Mouse (Mus musculus) thymus, postnatal 10 days (tissue): Measurements from ENCODE around the gene Cpped1.

ENCODE experiments used
- DNase-seq, 2 experiments: peaks; one replicate each; pipeline ENCODE4 v3.0.0; 2021; ENCODE audit warnings: low spot score in 2 of 2

Cpped1 gene

DNA sequence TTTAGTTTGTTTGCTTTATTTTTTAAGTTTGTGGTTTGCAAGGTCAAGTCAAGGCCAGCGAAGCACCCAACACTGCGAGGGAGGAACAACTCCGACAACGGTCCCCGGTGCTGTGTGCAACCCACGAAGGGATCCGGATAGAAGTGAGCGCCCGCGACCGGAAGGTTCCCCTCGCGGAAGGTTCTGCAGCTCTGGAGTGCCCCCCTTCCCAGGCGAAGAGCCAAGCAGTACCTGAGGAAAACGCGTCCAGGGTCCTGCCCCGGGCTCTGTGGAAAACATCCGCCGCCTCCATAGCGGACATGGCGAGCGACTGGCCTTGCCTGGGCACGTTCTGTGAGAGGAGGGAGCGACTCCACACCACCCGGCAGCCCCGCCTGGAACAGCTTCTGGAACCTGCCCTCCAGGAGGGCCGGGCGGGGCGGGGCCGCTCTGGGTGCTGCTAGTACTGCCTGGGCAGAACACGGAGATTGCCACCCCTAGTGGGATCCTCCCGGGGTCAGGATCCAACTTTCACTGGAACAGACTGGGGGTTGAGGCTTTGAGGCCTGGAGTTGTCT is at the start of gene Cpped1:
Gene Cpped1, minus strand, starts transcription at position 411 of the 557 bp plus-strand sequence.
- peak; percentile 76 to 87 for DNase-seq

- DNase-seq: peak in 1 of 2 experiments; percentile 27
These were observed 31.2 kb upstream of the Cpped1 start for GRCm38 (mm10) chr16:11940477-11940876.

- DNase-seq: no peak
These were observed 1.6 kb upstream of the Cpped1 start for GRCm38 (mm10) chr16:11910801-11911200.

- DNase-seq: no peak
These were observed 572 bp upstream of the Cpped1 start for GRCm38 (mm10) chr16:11909817-11910216.

DNA sequence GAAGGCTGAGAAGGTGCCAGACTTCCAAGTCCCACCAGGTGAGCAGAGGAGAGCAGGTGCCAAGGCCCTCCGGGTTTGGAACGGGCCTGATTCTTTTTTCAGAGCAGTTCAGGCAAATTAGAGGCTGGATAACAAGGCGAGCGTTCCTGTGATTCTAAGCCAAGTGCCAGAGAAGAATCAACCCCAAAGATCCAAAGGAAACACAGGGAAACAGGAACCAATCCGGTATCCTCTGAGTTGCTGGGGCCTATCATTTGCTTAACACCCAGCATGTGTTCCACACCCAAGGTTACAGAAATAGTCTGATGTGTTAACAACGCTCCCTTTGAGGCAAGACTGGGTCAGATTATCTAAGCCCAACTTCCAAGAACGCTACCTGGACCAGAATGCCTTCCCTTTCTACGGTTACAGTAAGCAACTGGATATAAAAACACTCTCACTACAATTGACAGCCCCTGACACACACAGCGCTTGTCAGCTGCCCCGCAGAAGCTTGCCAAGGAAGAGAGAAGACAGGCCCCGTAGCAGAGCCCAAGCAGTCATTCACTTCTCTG is 707 bp downstream of the Cpped1 start:
- no peak for DNase-seq

DNA sequence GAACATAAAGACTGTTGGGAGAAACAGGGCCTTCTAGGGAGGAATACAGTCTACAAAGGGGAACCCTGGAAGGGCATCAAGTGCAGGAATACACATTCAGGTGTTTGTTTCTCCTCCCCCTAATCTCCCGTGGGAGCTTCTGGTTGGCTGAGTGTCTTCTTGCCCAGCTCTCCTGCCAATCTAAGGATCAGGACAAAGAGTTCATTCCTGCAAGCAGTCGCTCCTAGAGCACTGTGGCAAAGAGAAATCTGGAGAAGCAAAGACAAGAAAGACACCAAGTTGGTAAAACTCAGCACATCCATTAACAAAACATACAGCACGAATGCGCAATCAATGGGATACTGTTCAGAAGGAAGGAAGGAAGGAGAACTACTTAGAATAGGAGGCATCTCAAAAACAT is 1.4 kb downstream of the Cpped1 start:
- no peak for DNase-seq

DNA sequence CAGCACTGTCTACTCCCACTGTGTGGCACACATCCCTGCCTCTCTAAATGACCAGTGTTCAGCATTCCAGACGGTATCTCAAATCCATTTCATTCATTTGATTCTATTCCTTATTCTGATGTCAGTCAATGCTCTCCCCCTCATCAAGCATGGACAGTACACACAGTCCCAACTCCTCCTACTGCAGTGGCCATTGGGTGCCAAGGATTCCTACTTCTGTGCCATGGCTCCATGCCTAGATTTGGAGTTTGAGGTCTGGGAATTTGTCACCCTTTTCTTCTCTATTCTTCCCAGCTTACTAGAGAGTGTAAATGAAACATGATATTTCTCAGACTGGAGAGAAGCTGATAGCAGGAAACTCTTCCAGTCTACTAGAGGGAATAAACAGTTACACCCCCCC is 2.3 kb downstream of the Cpped1 start:
- DNase-seq: no peak

- DNase-seq: no peak
These were observed 4.0 kb downstream of the Cpped1 start for GRCm38 (mm10) chr16:11905216-11905615.

GRCm38 (mm10) chr16:11902007-11902406 is 7.2 kb downstream of the Cpped1 start:
- DNase-seq: no peak

GRCm38 (mm10) chr16:11900341-11900740 is 8.9 kb downstream of the Cpped1 start:
- no peak for DNase-seq

GRCm38 (mm10) chr16:11896411-11896810 is 12.8 kb downstream of the Cpped1 start:
- DNase-seq: no peak

DNA sequence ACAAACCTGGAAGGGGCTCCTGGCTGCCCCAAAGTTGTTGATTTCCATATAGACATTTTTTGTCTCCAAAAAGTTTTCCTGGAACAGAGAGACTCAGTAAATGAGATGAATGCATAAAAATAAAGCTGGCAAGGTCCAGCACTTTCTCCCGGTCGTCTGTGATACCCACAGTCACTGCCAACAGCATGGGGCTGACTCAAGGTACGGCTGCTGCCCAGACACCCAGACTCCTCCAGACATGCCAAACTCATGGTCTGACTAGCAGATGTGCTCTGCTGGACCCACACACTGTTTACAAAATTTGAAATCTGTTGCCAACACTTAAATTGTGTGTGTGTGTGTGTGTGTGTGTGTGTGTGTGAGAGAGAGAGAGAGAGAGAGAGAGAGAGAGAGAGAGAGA is 14.4 kb downstream of the Cpped1 start:
- DNase-seq: no peak

GRCm38 (mm10) chr16:11890186-11890585 is 19.1 kb downstream of the Cpped1 start:
- no peak for DNase-seq

DNA sequence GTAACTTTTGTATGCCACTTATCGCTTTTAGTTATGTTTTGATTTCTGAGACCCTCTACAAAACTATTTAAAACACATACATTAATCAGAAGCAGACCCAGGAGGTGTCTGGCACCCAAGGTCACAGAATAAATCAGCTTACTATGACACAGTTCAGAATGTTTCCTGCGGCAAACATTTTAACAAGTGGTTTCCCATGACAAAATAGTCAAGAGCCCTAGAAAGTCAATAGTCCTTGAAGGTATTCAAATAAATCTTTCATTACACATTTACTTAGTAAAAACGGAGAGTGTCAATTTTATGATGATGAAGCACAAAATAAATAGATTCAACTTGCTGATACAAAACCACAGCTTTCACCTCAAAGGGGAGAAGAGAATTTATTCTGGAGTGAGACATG is 19.5 kb downstream of the Cpped1 start:
- no peak for DNase-seq

GRCm38 (mm10) chr16:11881795-11882194 is 27.4 kb downstream of the Cpped1 start:
- no peak for DNase-seq

DNA sequence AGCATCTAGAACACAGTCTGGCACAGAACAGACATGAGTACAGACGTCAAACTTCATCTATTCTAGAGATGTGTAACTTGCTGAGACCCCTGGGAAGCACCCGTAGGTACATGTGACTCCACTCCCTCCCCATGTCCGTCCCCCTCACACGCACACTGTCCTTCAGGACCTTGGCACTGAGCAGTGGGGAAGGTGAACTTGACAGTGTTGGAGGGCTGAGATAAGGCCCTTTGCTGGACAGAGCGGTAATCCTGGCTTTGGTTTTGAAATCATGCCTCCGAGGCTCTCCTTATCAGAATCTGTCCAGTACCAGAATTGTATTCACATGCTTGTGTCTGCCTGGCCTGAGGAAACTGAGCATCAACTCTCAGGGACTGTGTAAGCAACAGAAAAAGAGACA is 28.8 kb downstream of the Cpped1 start:
- DNase-seq: no peak

GRCm38 (mm10) chr16:11879196-11879595 is 30.0 kb downstream of the Cpped1 start:
- DNase-seq: no peak

DNA sequence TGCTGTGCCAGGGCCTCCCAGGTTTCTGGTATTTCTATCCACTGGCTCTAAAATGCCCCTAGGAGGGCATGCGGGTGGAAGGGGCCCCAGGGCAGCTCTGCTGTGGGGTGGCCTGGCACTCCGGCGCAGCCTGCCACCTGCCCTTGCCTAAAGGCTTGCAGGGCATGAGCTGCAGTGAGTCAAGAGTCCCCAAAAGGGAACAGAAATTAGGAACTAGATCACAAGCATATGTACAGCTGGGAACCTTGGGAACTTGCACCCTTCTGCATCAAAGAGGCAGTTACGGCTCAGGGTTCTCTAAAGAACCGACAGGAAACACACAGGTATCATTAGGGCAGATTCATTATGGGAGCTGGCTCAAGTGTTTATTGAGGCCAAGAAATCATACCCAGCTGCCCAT is 34.0 kb downstream of the Cpped1 start:
- no peak for DNase-seq

DNA sequence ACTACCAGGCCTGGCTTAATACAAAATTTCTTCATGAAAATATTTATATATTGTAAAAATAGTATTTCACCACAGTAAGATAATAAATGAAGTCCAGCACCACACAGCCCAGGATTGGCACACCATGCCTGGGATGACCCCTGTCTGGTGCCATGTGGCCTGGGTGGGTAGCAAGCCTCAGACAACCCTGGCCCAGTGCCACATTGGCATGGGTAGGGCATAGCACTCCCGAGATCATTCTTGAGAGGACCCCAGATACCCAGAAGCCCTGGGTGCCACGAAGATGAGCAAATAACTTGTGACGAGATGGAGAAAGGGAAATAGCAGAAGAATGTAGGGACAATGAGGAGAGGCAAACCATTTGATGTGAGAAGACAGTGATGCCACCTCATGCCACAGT is 36.0 kb downstream of the Cpped1 start:
- no peak for DNase-seq

DNA sequence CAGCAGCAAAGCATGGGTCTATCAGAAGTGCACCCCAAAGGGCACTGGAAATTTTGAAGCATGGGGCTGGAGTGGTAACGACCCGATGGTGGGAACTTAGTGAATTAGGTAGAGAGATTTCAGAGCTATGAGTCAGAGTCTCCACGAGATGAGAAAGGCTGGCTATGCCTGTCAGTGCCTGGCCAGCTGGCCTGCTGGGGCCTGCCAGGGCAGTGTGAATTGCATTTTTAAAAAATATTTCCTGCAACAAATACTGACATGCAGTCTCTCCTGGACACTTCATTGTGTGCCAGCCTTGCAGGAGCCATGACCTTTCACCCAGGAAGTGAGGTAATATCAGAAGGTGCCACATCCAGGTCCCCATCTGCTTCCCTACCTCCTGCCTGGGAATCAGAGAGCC is 40.8 kb downstream of the Cpped1 start:
- no peak for DNase-seq

DNA sequence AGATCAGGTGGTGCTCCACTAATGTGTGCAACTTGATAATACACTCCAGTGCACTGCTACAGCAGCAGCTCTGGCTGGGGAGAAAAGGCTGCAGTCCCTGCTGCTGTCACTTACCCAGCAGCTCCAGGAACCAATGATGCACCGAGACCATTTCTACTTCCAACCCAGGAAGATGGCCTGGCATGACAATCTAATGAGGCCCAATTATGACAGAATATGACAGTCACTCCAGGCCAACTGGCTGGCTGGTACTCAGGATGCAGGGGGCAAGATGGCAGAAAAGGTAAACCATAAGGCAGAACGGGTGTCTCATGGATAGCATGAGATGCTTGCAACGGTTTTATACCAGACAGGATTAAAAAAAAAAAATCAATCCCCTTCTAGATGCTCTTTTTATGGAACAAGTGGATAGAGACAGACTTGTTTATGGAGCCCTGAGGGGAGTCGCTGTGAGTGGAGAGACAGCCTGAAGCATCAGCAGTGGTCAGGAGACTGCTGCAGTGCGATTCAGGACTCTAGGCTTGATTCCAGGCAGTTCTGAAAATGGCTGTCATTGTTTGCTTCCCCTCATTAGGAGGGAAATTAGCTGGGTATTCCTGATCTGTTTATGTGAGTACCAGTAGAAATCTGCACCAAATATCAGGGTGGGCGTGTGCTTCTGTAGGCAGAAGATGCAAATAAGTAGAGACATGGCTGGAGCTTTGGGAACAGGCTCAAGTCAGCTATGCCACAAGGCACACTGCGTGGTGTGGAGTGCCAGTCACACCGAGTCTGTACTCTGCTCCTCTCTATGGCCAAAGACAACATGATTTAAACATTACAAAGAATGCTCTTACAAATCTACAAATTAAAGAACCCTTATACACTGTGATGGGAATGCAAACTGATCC is 56.3 kb downstream of the Cpped1 start:
- DNase-seq: no peak

DNA sequence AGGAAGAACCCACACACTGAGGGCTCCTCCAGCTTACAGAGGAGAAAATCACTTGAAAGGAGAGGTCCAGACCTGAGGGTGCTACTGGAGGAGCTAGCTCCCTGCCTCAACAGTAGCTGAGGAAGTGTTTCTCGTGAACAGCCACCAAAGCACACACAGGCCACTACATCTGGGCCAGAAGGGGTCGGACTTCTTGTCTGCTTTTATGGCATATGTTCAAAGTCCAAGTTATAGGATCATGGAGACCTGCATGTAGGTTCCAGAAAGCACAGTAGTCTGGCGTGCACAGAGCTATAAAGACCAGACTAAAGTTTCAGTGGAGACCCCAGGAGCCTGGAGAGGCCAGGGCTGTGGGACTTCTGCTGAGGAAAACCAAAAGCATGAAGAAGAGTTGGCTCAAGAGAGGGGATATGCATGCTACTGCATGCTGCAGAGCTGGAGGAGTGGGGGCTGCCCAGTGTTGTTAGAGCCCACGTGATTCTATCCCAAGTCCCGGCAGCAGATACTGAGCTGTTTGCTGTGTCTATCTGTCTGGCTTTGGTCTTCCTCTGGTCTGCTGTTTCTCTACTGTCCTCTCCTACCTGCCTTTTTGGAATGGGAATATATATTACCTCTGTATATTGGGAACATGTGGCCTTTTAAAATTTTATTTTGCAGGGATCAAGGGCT is 60.1 kb downstream of the Cpped1 start:
- no peak for DNase-seq

DNA sequence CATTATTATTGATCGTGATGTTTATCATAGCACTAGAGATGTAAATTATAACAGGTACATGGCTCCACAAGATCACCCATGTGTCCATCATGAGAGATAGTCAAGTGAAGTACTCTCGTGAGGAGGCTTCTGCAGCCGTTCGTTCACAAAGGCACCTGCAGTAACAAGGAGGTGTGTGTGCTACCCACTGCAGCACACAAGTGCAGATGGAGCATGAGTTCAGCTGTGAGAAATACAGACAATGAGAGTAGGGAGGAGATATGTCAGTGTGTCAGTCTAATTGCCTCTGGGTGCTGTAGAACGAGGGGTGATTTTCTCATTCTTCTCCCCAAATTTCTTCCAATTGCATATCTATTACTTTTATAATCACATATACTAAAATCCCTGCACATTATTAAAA is 63.9 kb downstream of the Cpped1 start:
- no peak for DNase-seq
